Mouse (Mus musculus) ES-E14 (cell line): ENCODE measurements around the gene Bcap31.

ENCODE experiments used
- CHD2 ChIP-seq: IDR thresholded peaks from 2 replicates; pipeline ENCODE4 v1.6.1; 2014; ENCODE audit warnings: mild to moderate bottlenecking, low read depth, low read length, inconsistent platforms
- HCFC1 ChIP-seq: IDR thresholded peaks from 2 replicates; pipeline ENCODE4 v1.6.1; 2012; ENCODE audit warnings: low read length, inconsistent platforms, borderline replicate concordance; ENCODE audit not compliant: insufficient read depth
- MAFK ChIP-seq: IDR thresholded peaks from 2 replicates; pipeline ENCODE4 v1.6.1; 2014; ENCODE audit warnings: mild to moderate bottlenecking, low read depth, low read length, inconsistent platforms; ENCODE audit not compliant: insufficient read depth

GRCm38 (mm10) chrX:73716709-73717545, 952 bp upstream of the Bcap31 start:
- TF ChIP-seq HCFC1: no peak
- no peak for TF ChIP-seq MAFK
- no peak for TF ChIP-seq CHD2
